Mouse (Mus musculus) spleen, adult 2 months (tissue): Measurements from ENCODE around the gene Dcp1b. TPM values are rescaled to one million over a fixed set of nuclear protein-coding genes. Genes with fewer than 3 reads are reported as not detected.

Source experiments
- DNase-seq, 2 experiments: peaks; one replicate each; pipeline versions ENCODE4 v3.0.0 to v3.0.0-alpha.2; 2012 to 2021; ENCODE audit warnings: low spot score in 2 of 2, low read depth in 1 of 2
- H3K27ac ChIP-seq: fragments of 200-500 bp; 2 replicates; pipeline ENCODE4 v1.5.1; 2012; ENCODE audit warnings: low read length, inconsistent platforms; ENCODE audit not compliant: insufficient read depth
- H3K27me3 ChIP-seq: fragments of 200-500 bp; 2 replicates; pipeline ENCODE4 v1.6.1; 2012; ENCODE audit warnings: mild to moderate bottlenecking, moderate library complexity, low read length, inconsistent platforms; ENCODE audit not compliant: control insufficient read depth, insufficient read depth
- H3K36me3 ChIP-seq: fragments of 200-500 bp; 2 replicates; pipeline ENCODE4 v1.6.1; 2012; ENCODE audit warnings: mild to moderate bottlenecking, low read length, inconsistent platforms; ENCODE audit not compliant: control insufficient read depth, insufficient read depth
- H3K4me1 ChIP-seq: fragments of 200-500 bp; 2 replicates; pipeline ENCODE4 v1.6.1; 2011; ENCODE audit warnings: inconsistent platforms; ENCODE audit not compliant: control insufficient read depth, insufficient read depth, insufficient read length
- H3K4me3 ChIP-seq: fragments of 200-500 bp; 2 replicates; pipeline ENCODE4 v1.5.1; 2011; ENCODE audit warnings: mild to moderate bottlenecking, inconsistent platforms; ENCODE audit not compliant: insufficient read depth, insufficient read length; ENCODE audit errors: extremely low read depth
- CTCF ChIP-seq: fragments of 200-500 bp; IDR thresholded peaks from 2 replicates; pipeline ENCODE4 v1.5.1; 2011; ENCODE audit warnings: mild to moderate bottlenecking, inconsistent platforms; ENCODE audit not compliant: insufficient read depth, insufficient read length, insufficient replicate concordance; ENCODE audit errors: extremely low read depth
- POLR2A ChIP-seq: fragments of 200-500 bp; IDR thresholded peaks from 2 replicates; pipeline ENCODE4 v1.6.1; 2011; ENCODE audit warnings: low read depth, low read length, inconsistent platforms
- WGBS: fragments of 180-500 bp; shearing (Covaris S2); methylation state at CpG from one replicate; pipeline ENCODE4 v1.1.7; 2018; 5-methylcytosine and 5-hydroxymethylcytosine counted together
- polyA plus RNA-seq: library from polyadenylated mRNA; depleted of rRNA; stranded (reverse); fragments of >200 nt; gene quantifications from 2 replicates; pipeline ENCODE4 v1.2.3, GENCODE M21; 2012

Dcp1b gene
- polyA plus RNA-seq, 1 experiment, result 18.1 TPM

DNA sequence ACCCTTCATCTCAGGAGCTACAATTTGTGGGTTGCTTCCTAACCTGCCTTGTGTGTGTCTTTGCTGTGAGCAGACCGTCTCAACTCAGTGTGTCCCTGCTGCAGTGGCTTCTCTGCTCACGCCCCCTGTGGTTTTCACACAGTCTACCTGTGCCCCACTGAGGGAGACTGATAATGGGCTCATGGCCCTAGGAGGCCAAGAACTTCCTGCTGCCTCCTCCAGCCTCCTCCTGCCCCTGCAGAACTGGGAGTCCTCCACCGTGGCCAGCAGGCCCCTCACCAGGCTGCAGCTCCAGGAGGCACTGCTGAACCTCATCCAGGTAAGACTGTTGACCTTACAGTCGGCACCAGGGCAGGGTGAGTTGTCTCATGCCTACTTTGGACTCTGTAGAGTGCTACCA lies 42.6 kb downstream of the Dcp1b start:
- DNase-seq, result no peak
- H3K27me3 ChIP-seq, result no peaks in the 10 kb centered on the region
- H3K4me1 ChIP-seq, result no peaks in the 10 kb centered on the region
- TF ChIP-seq CTCF, result no peak
- TF ChIP-seq POLR2A, result no peak
- WGBS, result 72% methylated on average over 4 of the region's 4 CpGs
- H3K4me3 ChIP-seq, result no peak overlapping the region
- no peak overlapping the region for H3K27ac ChIP-seq
- H3K36me3 ChIP-seq, result peaks cover 29% of the 10 kb centered on the region

DNA sequence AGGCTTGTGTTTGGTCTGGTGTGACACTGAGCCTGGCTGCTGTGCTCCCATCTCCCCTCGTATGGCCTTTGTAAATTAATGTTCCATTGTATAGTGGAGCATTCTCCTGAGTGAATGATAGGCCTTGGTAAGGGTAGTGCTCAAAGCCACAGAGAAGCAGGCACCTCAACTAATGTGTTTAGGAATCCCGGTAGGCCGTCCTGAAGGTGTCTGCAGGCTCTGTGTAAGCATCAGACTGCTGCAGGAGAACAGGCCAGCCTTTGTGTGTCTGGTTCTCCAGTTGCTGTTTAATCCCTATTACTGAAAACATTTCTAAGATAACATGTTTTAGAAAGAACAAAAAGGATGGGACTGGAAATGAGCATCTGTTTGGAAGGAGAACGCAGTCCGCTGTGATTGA lies 43.5 kb downstream of the Dcp1b start:
- H3K4me3 ChIP-seq, result no peak overlapping the region
- no peak for TF ChIP-seq CTCF
- TF ChIP-seq POLR2A, result no peak
- H3K27ac ChIP-seq, result no peak overlapping the region
- WGBS, result 93% methylated on average over 5 of the region's 5 CpGs
- no peaks in the 10 kb centered on the region for H3K4me1 ChIP-seq
- H3K36me3 ChIP-seq, result peaks cover 27% of the 10 kb centered on the region
- no peaks in the 10 kb centered on the region for H3K27me3 ChIP-seq
- no peak for DNase-seq

DNA sequence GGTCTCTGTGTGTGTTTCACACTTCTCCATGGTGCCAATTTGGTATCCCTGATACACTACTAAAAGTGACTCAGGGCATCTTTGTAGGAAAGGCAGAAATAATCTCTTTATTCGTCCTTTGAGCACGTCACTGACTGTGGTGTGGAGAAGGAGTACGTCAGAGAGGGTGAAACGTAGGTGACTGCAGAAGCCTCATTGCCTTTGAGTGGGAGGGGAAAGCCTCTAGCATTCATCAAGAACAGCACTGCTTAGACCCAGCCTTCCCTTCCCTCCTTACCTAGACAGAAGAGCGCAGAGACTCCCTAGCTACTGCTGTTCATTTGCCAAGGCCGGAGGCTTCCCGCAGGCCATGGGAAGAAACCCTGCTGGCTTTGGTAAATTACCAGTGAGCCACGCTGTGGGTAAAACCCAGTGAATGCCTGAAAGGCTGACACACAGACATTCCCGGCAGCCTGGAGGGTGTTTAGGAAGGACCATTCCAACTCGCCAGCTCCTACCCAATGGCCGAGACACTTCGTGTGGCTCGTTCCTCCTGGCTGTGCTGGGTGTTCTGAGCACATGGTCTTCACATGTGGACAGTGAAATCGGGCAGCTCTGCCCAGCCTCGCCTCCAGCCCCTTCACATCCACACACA lies 44.3 kb downstream of the Dcp1b start:
- WGBS, result 93% methylated on average over 15 of the region's 15 CpGs
- Histone ChIP-seq H3K27me3 (no peaks in the 10 kb centered on the region), H3K36me3 (peaks cover 22% of the 10 kb centered on the region), H3K4me3 (no peak overlapping the region), H3K4me1 (no peaks in the 10 kb centered on the region), H3K27ac (no peak overlapping the region)
- TF ChIP-seq CTCF (no peak), POLR2A (no peak)
- DNase-seq, result no peak

DNA sequence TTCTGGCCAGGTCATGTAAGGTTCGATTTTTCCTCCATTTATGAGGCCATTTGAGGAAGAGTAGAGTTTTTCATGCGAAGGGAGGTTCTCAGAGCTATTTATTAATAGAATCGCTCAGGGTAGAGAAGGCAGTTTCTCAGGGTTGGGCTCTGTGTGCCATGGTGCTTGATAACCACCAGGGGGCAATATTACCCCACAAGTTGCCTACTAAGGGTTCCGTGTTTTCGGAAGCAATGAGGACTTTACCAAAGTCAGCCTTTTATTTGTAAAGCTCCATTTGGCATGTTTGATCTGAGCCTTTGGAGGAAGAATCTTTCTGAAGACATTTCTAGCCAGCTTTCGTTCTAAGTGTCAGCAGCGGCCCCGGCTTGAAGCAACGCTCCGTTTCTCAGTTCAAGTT lies 45.2 kb downstream of the Dcp1b start:
- peaks cover 14% of the 10 kb centered on the region for H3K36me3 ChIP-seq
- TF ChIP-seq CTCF (peak; percentile 75; the same call in 1 of the 2 replicates), POLR2A (no peak)
- H3K27ac ChIP-seq, result no peak overlapping the region
- no peaks in the 10 kb centered on the region for H3K27me3 ChIP-seq
- 57% methylated on average over 10 of the region's 10 CpGs for WGBS
- no peaks in the 10 kb centered on the region for H3K4me1 ChIP-seq
- no peak overlapping the region for H3K4me3 ChIP-seq
- peak in 1 of 2 experiments; percentile 27 for DNase-seq

DNA sequence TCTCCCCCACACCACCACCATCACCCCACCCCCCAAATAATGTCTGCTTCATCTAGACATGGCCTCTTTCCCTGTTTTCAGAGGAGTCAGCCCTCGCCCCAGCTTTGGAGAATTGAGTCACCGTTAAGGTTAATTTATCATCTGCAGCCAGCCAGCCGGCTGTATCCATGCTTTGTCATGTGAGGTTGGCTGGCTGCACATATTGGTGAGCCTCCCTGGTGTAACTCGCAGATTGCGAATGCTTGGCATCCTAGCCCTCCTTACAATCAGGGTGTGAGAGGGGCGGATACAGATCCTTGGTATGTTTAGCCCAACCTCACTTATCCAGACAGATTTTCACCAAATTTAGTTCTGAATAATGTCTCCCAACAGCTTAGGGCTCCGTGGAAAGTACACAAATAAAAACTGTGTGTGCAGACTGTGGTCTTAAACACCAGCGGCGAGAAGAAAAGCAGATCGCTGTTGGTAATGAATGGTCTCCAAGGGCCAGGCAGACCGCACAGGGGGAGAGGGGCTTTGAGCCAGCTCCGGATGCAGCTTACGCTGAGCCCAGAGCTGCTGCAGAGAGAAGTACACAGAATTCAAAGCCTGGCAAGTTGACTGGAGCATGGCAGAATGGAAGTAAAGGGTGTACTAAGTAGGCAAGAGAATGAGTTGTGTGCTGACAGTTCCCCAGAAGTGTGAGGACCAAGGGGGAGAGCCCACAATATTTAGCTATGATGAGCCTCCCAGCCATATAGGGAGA lies 49.6 kb downstream of the Dcp1b start:
- WGBS, result 78% methylated on average over 13 of the region's 13 CpGs
- TF ChIP-seq CTCF, result no peak
- TF ChIP-seq POLR2A, result no peak
- no peak for DNase-seq
- Histone ChIP-seq H3K27me3 (no peaks in the 10 kb centered on the region), H3K27ac (no peak overlapping the region), H3K4me1 (no peaks in the 10 kb centered on the region), H3K36me3 (no peaks in the 10 kb centered on the region; the same call in 1 of the 2 replicates), H3K4me3 (no peak overlapping the region)

DNA sequence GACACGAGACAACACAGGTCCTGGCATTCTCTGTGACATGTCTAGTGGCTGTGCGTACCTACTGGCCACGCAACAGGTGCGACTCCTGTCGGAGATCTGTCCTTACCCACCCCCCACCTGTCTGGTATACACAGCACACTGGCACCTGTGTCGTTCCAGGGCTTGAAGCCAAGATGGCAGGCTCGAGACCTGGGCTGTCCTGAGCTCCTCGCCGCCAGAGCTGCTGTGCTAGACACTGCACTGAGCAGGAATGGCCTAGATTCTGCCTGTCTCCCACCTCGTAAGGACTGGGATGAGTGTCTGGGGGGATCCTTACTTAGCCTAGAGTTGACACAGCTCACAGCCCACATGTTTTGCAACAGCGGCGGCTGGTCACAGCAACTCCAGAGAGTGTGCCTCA lies 50.2 kb downstream of the Dcp1b start:
- H3K4me1 ChIP-seq, result no peaks in the 10 kb centered on the region
- H3K27me3 ChIP-seq, result no peaks in the 10 kb centered on the region
- H3K27ac ChIP-seq, result no peak overlapping the region
- H3K4me3 ChIP-seq, result no peak overlapping the region
- WGBS, result 89% methylated on average over 12 of the region's 12 CpGs
- no peak for DNase-seq
- H3K36me3 ChIP-seq, result no peaks in the 10 kb centered on the region; the same call in 1 of the 2 replicates
- no peak for TF ChIP-seq POLR2A
- TF ChIP-seq CTCF, result no peak

DNA sequence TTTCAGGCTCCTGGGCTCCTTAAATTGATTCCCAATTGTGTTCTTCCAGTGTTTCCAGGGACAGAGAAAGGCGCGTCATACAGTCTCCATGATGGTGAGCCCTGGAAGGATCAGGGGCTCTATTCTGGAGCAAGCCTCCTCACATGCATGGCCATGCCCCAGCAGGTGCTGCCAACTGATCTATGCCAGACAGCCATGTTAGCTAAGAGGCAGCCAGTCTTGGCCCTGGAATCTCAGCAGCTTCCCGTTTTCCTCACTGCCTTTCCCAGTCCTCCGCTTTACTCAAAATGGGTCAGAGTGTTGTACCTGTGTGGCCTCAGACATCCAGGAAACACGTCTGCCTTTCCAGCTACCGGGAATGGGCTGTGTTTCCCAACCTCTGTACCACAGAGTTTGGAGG lies 50.7 kb downstream of the Dcp1b start:
- WGBS, result 95% methylated on average over 6 of the region's 6 CpGs
- H3K27me3 ChIP-seq, result no peaks in the 10 kb centered on the region
- no peak overlapping the region for H3K27ac ChIP-seq
- no peaks in the 10 kb centered on the region for H3K4me1 ChIP-seq
- no peak overlapping the region for H3K4me3 ChIP-seq
- DNase-seq, result no peak
- H3K36me3 ChIP-seq, result no peaks in the 10 kb centered on the region; the same call in 1 of the 2 replicates
- TF ChIP-seq CTCF, result no peak
- TF ChIP-seq POLR2A, result no peak
